Mouse (Mus musculus) embryonic fibroblast, embryonic 13.5 days (primary cell): ENCODE data around the gene Olfr1370.

Source experiments
- CTCF ChIP-seq: IDR thresholded peaks from 2 replicates; pipeline ENCODE4 v1.5.1; 2011; ENCODE audit warnings: mild to moderate bottlenecking, control low read depth, low read length, moderate library complexity, borderline replicate concordance; ENCODE audit not compliant: insufficient read depth
- POLR2A ChIP-seq: IDR thresholded peaks from 2 replicates; pipeline ENCODE4 v1.6.1; 2011; ENCODE audit warnings: low read depth, mild to moderate bottlenecking, control low read depth, low read length, moderate library complexity

GRCm38 (mm10) chr13:21024831-21025230 is 49.9 kb downstream of the Olfr1370 start:
- TF ChIP-seq POLR2A, result no peak
- no peak for TF ChIP-seq CTCF
